Mouse (Mus musculus): ENCODE measurements around the gene Nedd9. TPM values are rescaled to one million over a fixed set of nuclear protein-coding genes. Genes with fewer than 3 reads are reported as not detected.

Nedd9 gene
- polyA plus RNA-seq, 1 experiment from 2014 or later = 13.7 TPM

Other genes starting within 250 kb of the Nedd9 start
- gene Smim13, start 237.5 kb downstream of the Nedd9 start, polyA plus RNA-seq (2015; fragmentation: Nextera tagmentation; extraction: Ambion mirVana) = 22.4 and 22.7 TPM in 2 replicates
- gene Gm17364, start 213.4 kb downstream of the Nedd9 start, polyA plus RNA-seq (2015; fragmentation: Nextera tagmentation; extraction: Ambion mirVana) = not detected in 2 replicates
- gene Tmem170b, start 118.5 kb upstream of the Nedd9 start, polyA plus RNA-seq (2015; fragmentation: Nextera tagmentation; extraction: Ambion mirVana) = 31.4 and 31.6 TPM in 2 replicates